Mouse (Mus musculus): Measurements from ENCODE around the gene 9430097D07Rik.

9430097D07Rik gene

GRCm38 (mm10) chr2:32566536-32567063 lies 8.9 kb downstream of the 9430097D07Rik start:
- peak; percentile 62 to 79 for DNase-seq (ENCODE audit: low spot score in 2 of 2)

DNA sequence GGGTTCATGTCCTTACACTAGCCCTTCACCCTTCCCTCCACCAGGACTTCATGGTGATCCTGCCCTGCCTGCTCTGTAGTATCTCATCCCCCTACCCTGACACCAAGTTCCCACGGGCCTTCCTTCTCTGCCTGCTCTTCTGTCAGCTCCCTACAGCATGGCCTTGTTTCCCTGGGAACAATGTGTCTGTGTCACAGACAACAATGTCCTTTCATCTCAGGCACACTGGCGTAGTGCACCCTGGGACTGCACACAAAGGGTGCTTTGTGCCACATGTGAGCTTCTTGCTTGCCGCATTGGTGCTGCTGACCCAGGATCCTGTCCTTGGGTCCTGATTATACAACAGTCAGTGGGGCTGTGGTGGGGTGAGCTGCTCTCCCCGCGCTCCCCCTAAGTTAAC lies 15.9 kb downstream of the 9430097D07Rik start:
- DNase-seq (ENCODE audit: low spot score in 2 of 2), result no peak

- DNase-seq (ENCODE audit: low spot score in 2 of 2), result no peak
Observed at GRCm38 (mm10) chr2:32556019-32556418, 19.5 kb downstream of the 9430097D07Rik start.

- DNase-seq (ENCODE audit: low spot score in 2 of 2), result no peak
Observed at GRCm38 (mm10) chr2:32555484-32555883, 20.0 kb downstream of the 9430097D07Rik start.

- no peak for DNase-seq (ENCODE audit: low spot score in 2 of 2)
Observed at GRCm38 (mm10) chr2:32553592-32554148, 21.8 kb downstream of the 9430097D07Rik start.

DNA sequence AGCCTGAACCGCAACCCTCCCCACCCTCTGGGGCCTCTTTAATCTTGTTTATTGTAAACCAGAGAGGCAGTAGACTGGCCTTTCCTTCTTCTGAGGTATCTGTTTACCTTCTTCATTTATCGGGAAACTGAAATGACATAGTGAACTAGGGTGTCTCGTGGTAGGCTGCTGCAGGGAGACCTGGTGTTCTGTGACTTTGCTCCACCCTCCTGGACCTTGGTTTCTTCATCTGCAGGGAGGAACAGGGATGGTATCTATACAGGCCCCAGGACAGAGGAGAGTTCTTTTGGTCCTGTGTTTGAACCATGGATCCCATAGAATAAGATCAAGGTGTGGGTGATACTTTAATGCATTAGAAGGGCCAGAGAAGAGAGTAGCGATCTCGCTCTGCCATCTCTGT lies 24.2 kb downstream of the 9430097D07Rik start:
- DNase-seq (ENCODE audit: low spot score in 2 of 2), result no peak

DNA sequence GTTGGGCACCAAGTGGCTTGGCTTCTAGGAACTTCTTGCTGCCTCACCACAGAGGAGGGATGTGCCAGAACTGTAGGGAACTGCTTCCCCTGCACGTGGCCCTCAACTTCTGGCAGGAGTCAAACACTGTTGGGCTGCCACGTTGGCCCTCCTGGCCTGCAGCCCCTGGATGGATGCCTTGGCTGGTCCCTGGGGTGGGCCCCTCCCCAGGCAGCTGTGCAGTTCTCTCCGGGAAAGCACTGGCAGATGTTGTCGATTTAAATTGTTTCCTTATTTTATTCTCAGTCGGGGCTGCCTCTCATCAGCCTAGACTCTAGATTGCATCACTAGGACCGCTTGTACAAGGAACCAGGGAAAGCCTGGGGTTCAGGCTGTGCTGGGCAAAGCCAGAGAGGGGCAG lies 25.7 kb downstream of the 9430097D07Rik start:
- DNase-seq (ENCODE audit: low spot score in 2 of 2), result no peak

DNA sequence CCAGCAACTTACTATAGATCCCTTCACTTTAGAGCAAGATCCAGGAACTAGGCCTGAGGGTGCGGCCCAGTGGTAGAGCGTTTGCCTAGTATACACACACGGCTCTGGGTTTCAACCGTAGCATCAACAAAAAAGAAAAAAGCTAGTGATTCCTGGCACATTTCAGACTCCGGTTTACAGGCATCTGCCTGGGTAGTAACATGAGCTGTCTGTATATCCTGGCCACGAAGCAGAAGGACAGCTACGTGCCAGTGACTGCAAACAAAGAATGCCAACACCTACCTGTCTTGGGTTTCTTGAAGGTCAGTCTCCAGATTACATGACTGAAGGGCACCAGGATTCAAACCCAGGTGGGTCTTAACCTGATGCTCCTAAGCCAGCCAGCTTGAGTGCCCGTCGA lies 26.3 kb downstream of the 9430097D07Rik start:
- DNase-seq (ENCODE audit: low spot score in 2 of 2), result no peak

GRCm38 (mm10) chr2:32547964-32548739 lies 27.3 kb downstream of the 9430097D07Rik start:
- no peak for DNase-seq (ENCODE audit: low spot score in 2 of 2)

GRCm38 (mm10) chr2:32547380-32547779 lies 28.1 kb downstream of the 9430097D07Rik start:
- DNase-seq (ENCODE audit: low spot score in 2 of 2), result no peak

- DNase-seq (ENCODE audit: low spot score in 2 of 2), result no peak
Observed at GRCm38 (mm10) chr2:32546951-32547350, 28.5 kb downstream of the 9430097D07Rik start.

DNA sequence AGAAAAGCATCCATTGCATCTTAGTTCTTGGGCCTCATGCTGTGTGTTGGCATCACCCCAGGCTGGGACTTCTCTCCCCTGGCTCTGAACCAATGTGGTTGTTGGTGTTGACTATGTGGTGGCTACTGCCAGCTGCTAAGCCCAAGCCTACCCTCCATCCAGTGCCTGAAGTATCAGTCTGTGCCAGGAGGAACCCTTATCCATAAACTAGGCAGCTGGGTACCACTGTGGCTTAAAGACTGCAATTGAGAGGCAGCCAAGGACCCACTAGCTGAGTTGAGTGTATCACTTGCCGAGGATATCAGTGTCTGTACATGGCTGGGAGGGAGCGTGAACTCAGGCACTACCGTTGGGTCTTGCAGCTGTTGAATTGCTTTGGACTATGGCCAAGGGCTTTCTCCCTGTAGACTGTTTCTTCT lies 32.4 kb downstream of the 9430097D07Rik start:
- DNase-seq (ENCODE audit: low spot score in 2 of 2), result no peak

DNA sequence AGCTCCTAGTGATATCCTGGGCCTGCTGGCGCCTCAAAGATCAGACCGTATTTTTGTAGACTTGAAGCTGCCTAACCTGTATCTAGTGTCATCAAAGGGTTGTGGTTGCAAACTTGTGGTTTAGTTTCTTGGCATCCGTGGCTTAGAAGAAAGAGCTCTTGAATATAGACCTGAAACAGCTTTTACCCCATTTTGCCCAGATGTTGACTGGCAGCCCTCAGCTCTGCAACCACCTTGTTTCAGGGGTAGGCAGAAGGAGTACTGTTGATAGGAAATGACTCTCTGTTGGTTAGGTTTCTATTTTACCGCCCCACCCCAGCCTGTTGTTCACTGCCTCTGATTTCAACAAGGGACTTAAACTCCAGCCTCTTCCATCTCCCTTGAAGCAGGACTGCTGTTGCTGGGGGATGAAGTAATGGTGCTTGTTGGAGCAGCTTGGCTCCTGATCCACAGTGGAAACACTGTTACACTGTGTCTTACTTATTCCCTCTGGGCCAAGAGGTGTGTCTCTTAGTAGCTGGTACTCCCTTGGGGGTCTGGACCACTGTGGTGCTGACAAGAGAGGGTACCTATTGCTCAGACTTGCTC lies 33.4 kb downstream of the 9430097D07Rik start:
- no peak for DNase-seq (ENCODE audit: low spot score in 2 of 2)

DNA sequence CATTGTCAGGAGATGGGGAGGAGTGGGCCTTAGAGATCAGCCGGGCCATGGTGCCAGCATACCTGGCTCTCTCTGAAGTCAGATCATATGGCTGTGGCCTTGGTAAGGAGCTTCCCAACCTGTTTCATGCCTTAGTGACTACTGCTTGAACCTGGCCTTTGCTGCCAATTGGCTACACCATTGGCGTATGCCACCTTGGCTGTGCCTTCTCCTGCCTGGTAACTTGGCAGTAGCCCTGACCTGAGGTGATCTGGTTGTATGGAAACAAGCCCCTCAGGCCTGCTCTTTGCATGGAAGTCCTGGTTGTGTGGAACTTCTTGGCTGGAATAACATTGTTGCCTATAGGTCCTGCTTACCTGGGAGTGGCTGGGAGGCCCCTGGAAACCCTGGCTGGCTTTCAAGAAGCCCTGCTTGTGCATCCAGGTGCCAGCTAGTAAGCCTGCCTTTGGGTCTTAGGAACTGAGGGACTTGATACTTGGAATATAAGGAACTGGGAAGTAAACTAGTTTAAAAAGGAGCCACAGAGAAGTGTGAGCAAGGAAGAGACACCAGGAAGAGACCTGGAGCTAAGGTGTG lies 34.1 kb downstream of the 9430097D07Rik start:
- DNase-seq (ENCODE audit: low spot score in 2 of 2), result no peak

DNA sequence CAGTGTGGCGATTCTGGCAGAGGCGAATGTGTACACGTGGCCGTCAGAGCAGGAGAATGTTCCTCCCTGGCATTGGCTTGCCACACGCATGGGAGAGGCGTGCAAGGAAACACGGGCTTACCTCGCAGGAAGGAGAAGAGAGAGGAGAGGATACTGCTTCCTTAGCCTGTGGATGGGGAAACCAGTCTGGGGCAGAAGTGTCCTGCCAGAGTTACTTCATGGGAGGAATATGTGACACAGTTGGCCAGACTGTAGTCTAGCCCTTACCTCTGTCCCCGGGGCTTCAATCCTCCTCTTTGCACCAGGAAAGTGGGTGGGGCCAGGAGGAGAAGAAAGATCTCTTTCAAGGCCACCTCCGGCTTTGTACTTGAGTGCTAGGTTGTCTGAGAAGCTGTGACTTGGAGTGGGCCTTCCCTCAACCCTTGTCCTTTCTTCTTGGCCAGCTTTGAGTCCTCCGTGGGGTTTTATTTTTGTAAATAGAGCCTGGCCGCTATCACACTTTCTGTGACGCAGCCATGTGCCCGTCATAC lies 36.0 kb downstream of the 9430097D07Rik start:
- no peak for DNase-seq (ENCODE audit: low spot score in 2 of 2)

- DNase-seq (ENCODE audit: low spot score in 2 of 2), result no peak
Observed at GRCm38 (mm10) chr2:32538461-32538860, 37.0 kb downstream of the 9430097D07Rik start.

- DNase-seq (ENCODE audit: low spot score in 2 of 2), result no peak
Observed at GRCm38 (mm10) chr2:32537941-32538340, 37.5 kb downstream of the 9430097D07Rik start.

DNA sequence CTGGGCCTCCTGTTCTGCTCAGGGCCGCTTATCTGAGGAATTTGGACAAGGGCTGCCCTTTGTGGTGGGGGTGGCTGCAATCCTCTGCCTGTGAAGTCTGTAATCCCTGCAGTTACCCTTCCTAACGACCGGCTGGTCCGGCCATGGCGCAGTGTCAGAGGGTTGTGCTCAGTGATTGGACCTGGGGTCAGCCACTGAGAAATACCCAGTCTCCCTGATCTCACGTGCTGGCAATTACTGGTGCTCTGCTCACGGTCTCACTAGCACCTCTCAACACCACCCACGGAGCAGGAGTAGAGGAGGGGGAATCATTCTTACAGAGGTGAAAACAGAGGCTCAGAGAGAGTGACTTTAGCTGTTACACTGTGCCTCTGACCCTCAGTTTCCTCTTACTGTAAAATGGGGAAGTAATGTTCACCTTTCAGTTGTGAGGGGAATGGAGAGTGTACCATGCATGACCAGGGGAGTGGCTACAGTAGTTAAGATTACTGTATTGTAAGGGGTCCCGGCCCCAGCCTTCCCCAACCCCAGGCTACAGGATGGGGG lies 38.1 kb downstream of the 9430097D07Rik start:
- DNase-seq (ENCODE audit: low spot score in 2 of 2), result no peak

GRCm38 (mm10) chr2:32536634-32537359 lies 38.7 kb downstream of the 9430097D07Rik start:
- DNase-seq (ENCODE audit: low spot score in 2 of 2), result peak; percentile 30 to 67

DNA sequence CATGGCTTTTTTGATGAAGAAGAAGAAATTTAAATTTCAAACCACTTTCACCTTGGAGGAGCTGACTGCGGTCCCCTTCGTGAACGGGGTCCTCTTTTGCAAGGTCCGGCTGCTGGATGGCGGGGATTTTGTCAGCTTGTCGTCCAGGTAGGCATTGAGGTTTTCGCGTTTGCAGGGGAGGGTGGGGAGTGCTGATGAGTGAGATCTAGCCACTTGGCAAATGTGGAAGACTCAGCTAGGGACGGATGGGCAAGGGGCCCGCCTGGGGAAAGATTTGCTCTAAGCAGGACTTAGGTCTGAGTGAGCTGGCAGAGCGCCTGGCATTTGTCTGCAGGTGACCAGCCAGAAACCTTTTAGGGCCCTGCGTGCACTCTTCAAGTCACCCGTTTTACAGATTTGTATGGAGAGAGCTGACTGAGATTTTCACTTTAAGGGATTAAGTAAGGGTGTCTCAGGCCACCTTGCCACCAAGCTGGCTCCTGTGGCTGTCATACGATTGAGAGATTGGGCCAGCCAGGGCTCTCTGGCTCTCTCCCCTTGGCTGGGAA lies 39.3 kb downstream of the 9430097D07Rik start:
- peak in 1 of 2 experiments; percentile 70 for DNase-seq (ENCODE audit: low spot score in 2 of 2)

DNA sequence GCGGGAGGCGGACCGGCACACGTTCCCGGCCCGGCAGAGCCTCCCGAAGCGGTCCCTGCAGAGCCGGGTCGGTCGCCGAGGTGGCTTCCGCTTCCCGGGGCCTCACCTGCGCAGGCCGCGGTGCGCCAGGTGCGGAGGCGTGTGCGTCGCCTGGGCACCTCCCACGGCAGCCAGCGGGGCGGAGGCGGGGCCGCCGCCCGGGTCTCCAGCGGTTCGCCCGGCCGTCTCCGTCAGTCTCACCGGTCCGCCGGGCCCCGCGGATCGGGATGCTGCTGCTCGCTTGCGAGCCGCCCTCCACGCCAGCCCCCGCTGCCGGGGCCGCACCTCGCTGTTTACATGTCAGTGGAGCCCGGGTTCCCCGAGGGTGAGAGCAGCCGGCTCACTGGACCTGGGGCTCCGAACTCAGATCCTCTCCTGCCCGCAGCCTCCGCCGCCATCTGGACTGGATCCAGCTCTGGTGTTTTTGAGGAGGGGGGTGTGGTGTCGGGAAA lies 39.9 kb downstream of the 9430097D07Rik start:
- peak; percentile 60 to 86 for DNase-seq (ENCODE audit: low spot score in 2 of 2)
